Mouse (Mus musculus) midbrain, postnatal 0 days (tissue): ENCODE data around the gene Gpr176. TPM values are rescaled to one million over a fixed set of nuclear protein-coding genes. Genes with fewer than 3 reads are reported as not detected.

Experiments used
- ATAC-seq: fragments of 200-750 bp; cut with Nextera tagmentation; 2 replicates; pipeline ENCODE4 v1.8.0; 2017; ENCODE audit warnings: moderate number of reproducible peaks, mild to moderate bottlenecking, moderate TSS enrichment, moderate library complexity; ENCODE audit not compliant: low FRiP score
- DNase-seq: peaks from one replicate; pipeline ENCODE4 v3.0.0-alpha.2; 2015; ENCODE audit warnings: low spot score
- H3K27ac ChIP-seq: fragments of 300-500 bp; sonication (generic); 2 replicates; pipeline ENCODE4 v1.5.1; 2014; ENCODE audit warnings: low read depth, mild to moderate bottlenecking, low read length, mixed read lengths
- H3K27me3 ChIP-seq: fragments of 300-500 bp; sonication (generic); 2 replicates; pipeline ENCODE4 v1.6.1; 2014; ENCODE audit warnings: low read length, control low read depth, mixed read lengths; ENCODE audit not compliant: insufficient read depth
- H3K36me3 ChIP-seq: fragments of 300-500 bp; sonication (generic); 2 replicates; pipeline ENCODE4 v1.6.1; 2014; ENCODE audit warnings: low read length, control low read depth, mixed read lengths; ENCODE audit not compliant: insufficient read depth
- H3K4me1 ChIP-seq: fragments of 300-500 bp; sonication (generic); 2 replicates; pipeline ENCODE4 v1.6.1; 2014; ENCODE audit warnings: mild to moderate bottlenecking, control low read depth, antibody characterized with exemption, low read length, mixed read lengths; ENCODE audit not compliant: insufficient read depth
- H3K4me2 ChIP-seq: fragments of 300-500 bp; sonication (generic); 2 replicates; pipeline ENCODE4 v1.6.1; 2014; ENCODE audit warnings: low read depth, mild to moderate bottlenecking, low read length, mixed read lengths; ENCODE audit not compliant: poor library complexity, severe bottlenecking
- H3K4me3 ChIP-seq: fragments of 300-500 bp; sonication (generic); 2 replicates; pipeline ENCODE4 v1.5.1; 2014; ENCODE audit warnings: low read depth, mild to moderate bottlenecking, low read length, moderate library complexity
- H3K9ac ChIP-seq: fragments of 300-500 bp; sonication (generic); replicated peaks from 2 replicates; pipeline ENCODE4 v1.6.1; 2014; ENCODE audit warnings: mild to moderate bottlenecking, low read length, moderate library complexity, mixed read lengths; ENCODE audit not compliant: poor library complexity, severe bottlenecking
- H3K9me3 ChIP-seq: fragments of 300-500 bp; sonication (generic); 2 replicates; pipeline ENCODE4 v1.6.1; 2016; ENCODE audit warnings: low read length, control low read depth
- CTCF ChIP-seq: IDR thresholded peaks from 2 replicates; pipeline ENCODE4 v1.5.1; 2016; ENCODE audit warnings: antibody characterized with exemption, mild to moderate bottlenecking
- WGBS: fragments of 180-500 bp; shearing (Covaris S2); extraction: QIAGEN DNeasy Blood & Tissue Kit; methylation state at CpG from one replicate; pipeline ENCODE4 v1.1.7; 2014; 5-methylcytosine and 5-hydroxymethylcytosine counted together
- polyA plus RNA-seq: library from polyadenylated mRNA; unstranded; fragments of >200 nt; fragmentation: Nextera tagmentation; extraction: Ambion mirVana; gene quantifications from 2 replicates; pipeline ENCODE4 v1.2.1, GENCODE M21; 2015
- total RNA-seq: library from RNA; depleted of rRNA; stranded (reverse); fragments of >200 nt; gene quantifications from 2 replicates; pipeline ENCODE4 v1.2.3, GENCODE M21; 2014

Gene Gpr176
- total and polyA plus RNA-seq, 2 experiments from 2014 or later, result 9.0 to 15.1 TPM

GRCm38 (mm10) chr2:118257094-118257493, 116.1 kb downstream of the Gpr176 start:
- H3K4me1 ChIP-seq, result no peaks in the 10 kb centered on the region
- DNase-seq, result no peak
- H3K27me3 ChIP-seq, result no peaks in the 10 kb centered on the region
- TF ChIP-seq CTCF, result no peak
- no peaks in the 10 kb centered on the region for H3K36me3 ChIP-seq
- H3K9ac ChIP-seq, result no peak overlapping the region
- ATAC-seq, result no peak
- H3K27ac ChIP-seq, result no peak overlapping the region
- peak overlapping the region; percentile 40 for H3K4me3 ChIP-seq
- 79% methylated on average over 8 of the region's 8 CpGs for WGBS
- H3K4me2 ChIP-seq, result peak overlapping the region; percentile 67
- no peaks in the 10 kb centered on the region for H3K9me3 ChIP-seq

- Histone ChIP-seq H3K4me3 (peak within 1 kb of the TSS; percentile 40), H3K4me1 (no peaks in the 10 kb centered on the region), H3K4me2 (peak within 1 kb of the TSS; percentile 67), H3K36me3 (no peaks in the 10 kb centered on the region), H3K9me3 (no peaks in the 10 kb centered on the region), H3K27ac (no peak within 1 kb of the TSS), H3K27me3 (no peaks in the 10 kb centered on the region), H3K9ac (0 out of 2 replicates have a peak within 1 kb of the TSS, but pooled peaks have one; percentile 39)
- ATAC-seq (peak; percentile 92), DNase-seq (peak; percentile 90)
- WGBS, result 2% methylated on average over 25 of the region's 25 CpGs
- TF ChIP-seq CTCF, result no peak
Measured at GRCm38 (mm10) chr2:118256621-118257053, 116.6 kb downstream of the Gpr176 start, which contains the start of gene Fsip1. Gene Fsip1, minus strand, starts transcription at chr2:118256966.

GRCm38 (mm10) chr2:118254516-118254915, 118.7 kb downstream of the Gpr176 start:
- no peaks in the 10 kb centered on the region for H3K27me3 ChIP-seq
- no peak overlapping the region for H3K4me3 ChIP-seq
- H3K4me1 ChIP-seq, result no peaks in the 10 kb centered on the region
- peak; percentile 32 for DNase-seq
- WGBS, result 89% methylated on average over 8 of the region's 8 CpGs
- no peaks in the 10 kb centered on the region for H3K36me3 ChIP-seq
- no peaks in the 10 kb centered on the region for H3K9me3 ChIP-seq
- H3K4me2 ChIP-seq, result no peak overlapping the region
- H3K9ac ChIP-seq, result no peak overlapping the region
- TF ChIP-seq CTCF, result no peak
- H3K27ac ChIP-seq, result no peak overlapping the region
- ATAC-seq, result no peak

- Histone ChIP-seq H3K4me1 (no peaks in the 10 kb centered on the region), H3K27me3 (no peaks in the 10 kb centered on the region), H3K9me3 (no peaks in the 10 kb centered on the region), H3K27ac (no peak overlapping the region), H3K36me3 (no peaks in the 10 kb centered on the region), H3K9ac (no peak overlapping the region), H3K4me2 (no peak overlapping the region), H3K4me3 (no peak overlapping the region)
- TF ChIP-seq CTCF, result no peak
- DNase-seq, result no peak
- 74% methylated on average over 12 of the region's 12 CpGs for WGBS
- ATAC-seq, result no peak
Measured at GRCm38 (mm10) chr2:118248966-118249365, 124.3 kb downstream of the Gpr176 start.

GRCm38 (mm10) chr2:118248016-118248415, 125.2 kb downstream of the Gpr176 start:
- Histone ChIP-seq H3K9ac (no peak overlapping the region), H3K4me3 (no peak overlapping the region), H3K4me1 (no peaks in the 10 kb centered on the region), H3K27ac (no peak overlapping the region), H3K4me2 (no peak overlapping the region), H3K36me3 (no peaks in the 10 kb centered on the region), H3K9me3 (no peaks in the 10 kb centered on the region), H3K27me3 (no peaks in the 10 kb centered on the region)
- DNase-seq, result no peak
- 59% methylated on average over 2 of the region's 2 CpGs for WGBS
- no peak for TF ChIP-seq CTCF
- no peak for ATAC-seq

GRCm38 (mm10) chr2:118245914-118246313, 127.3 kb downstream of the Gpr176 start:
- Histone ChIP-seq H3K27ac (no peak overlapping the region), H3K36me3 (no peaks in the 10 kb centered on the region), H3K4me1 (no peaks in the 10 kb centered on the region), H3K27me3 (no peaks in the 10 kb centered on the region), H3K4me2 (no peak overlapping the region), H3K4me3 (no peak overlapping the region), H3K9me3 (no peaks in the 10 kb centered on the region), H3K9ac (no peak overlapping the region)
- DNase-seq, result peak; percentile 85
- 13% methylated on average over 10 of the region's 10 CpGs for WGBS
- ATAC-seq, result peak; percentile 72; the same call in 1 of the 2 replicates
- TF ChIP-seq CTCF, result peak; percentile 91
